11 mouse cellular contexts compared by ENCODE assay signal in genomic region chr3:35750286-35750685, GRCm38 (mm10). TPM values are rescaled to one million over a fixed set of nuclear protein-coding genes. Genes with fewer than 3 reads are reported as not detected.
DNase-seq lines count a peak whose midpoint lies in the region; ATAC-seq and TF ChIP-seq lines count a peak whose summit lies in the region.
"Had no signal": no experiment of that assay in that cellular context is flagged by ENCODE, and none has a peak within 500 bp of the region (broad histone marks: within the 10 kb centered on the region; RNA-seq: fewer than 3 reads in every experiment).

No protein-coding gene starts in this region.

- no peak overlapping the region for H3K4me3 ChIP-seq in liver, adult 2 months (ENCODE audit: insufficient read depth, low read depth, low read length)
- no peak overlapping the region for H3K4me3 ChIP-seq in liver, embryonic 11.5 days (ENCODE audit: low read depth, low read length)
- no peak overlapping the region for H3K4me3 ChIP-seq in bone marrow, adult 2 months (replicated peaks; ENCODE audit: control insufficient read depth, low read depth, low read length)
- H3K4me3 ChIP-seq: embryonic facial prominence, embryonic 12.5 days; megakaryocyte, embryonic 14.5 days had no signal

- H3K9me3 ChIP-seq in liver, embryonic 11.5 days (ENCODE audit: control insufficient read depth, low read length): no peaks in the 10 kb centered on the region
- H3K9me3 ChIP-seq: embryonic facial prominence, embryonic 12.5 days had no signal

- no peak for TF ChIP-seq POLR2A in liver, adult 2 months (IDR thresholded peaks at IDR 0.05; ENCODE audit: extremely low read depth, insufficient read depth, low read length)
- no peak for TF ChIP-seq POLR2A in bone marrow, adult 2 months (IDR thresholded peaks at IDR 0.05; ENCODE audit: borderline replicate concordance, control insufficient read depth, low read depth, low read length)

- no peaks in the 10 kb centered on the region for H3K27me3 ChIP-seq in liver, adult 2 months (ENCODE audit: control insufficient read depth, insufficient read depth, low read length)
- H3K27me3 ChIP-seq in liver, embryonic 11.5 days (replicated peaks; ENCODE audit: control insufficient read depth, insufficient read depth, low read length): no peaks in the 10 kb centered on the region
- H3K27me3 ChIP-seq: embryonic facial prominence, embryonic 12.5 days had no signal

- H3K4me1 ChIP-seq in liver, adult 2 months (ENCODE audit: control insufficient read depth, insufficient read depth, low read length): no peaks in the 10 kb centered on the region
- peaks cover 2% of the 10 kb centered on the region; the same call in 1 of the 2 replicates for H3K4me1 ChIP-seq in liver, embryonic 11.5 days (replicated peaks; ENCODE audit: control insufficient read depth, insufficient read depth, low read length)
- H3K4me1 ChIP-seq in bone marrow, adult 2 months (ENCODE audit: control insufficient read depth, insufficient read depth, low read length): no peaks in the 10 kb centered on the region; the same call in 1 of the 2 replicates
- H3K4me1 ChIP-seq: embryonic facial prominence, embryonic 12.5 days had no signal

- peak; percentile 57 for TF ChIP-seq CTCF in liver, adult 2 months (IDR thresholded peaks at IDR 0.05; ENCODE audit: low read depth, low read length)
- TF ChIP-seq CTCF in bone marrow, adult 2 months (IDR thresholded peaks at IDR 0.05; ENCODE audit: control insufficient read depth, insufficient read depth, low read length): peak; percentile 41; the same call in 1 of the 2 replicates

- no peak overlapping the region for H3K27ac ChIP-seq in liver, adult 2 months (replicated peaks; ENCODE audit: insufficient read depth, low read depth, low read length)
- no peak overlapping the region for H3K27ac ChIP-seq in liver, embryonic 11.5 days (ENCODE audit: low read depth, low read length)
- H3K27ac ChIP-seq in bone marrow, adult 2 months (ENCODE audit: control insufficient read depth, insufficient read depth, low read depth, low read length, poor library complexity): no peak overlapping the region
- H3K27ac ChIP-seq: embryonic facial prominence, embryonic 12.5 days had no signal

- no peak for ATAC-seq in liver, embryonic 11.5 days (replicated peaks; ENCODE audit: low FRiP score)
- no peak for ATAC-seq in monocyte, adult 5-6 weeks (replicated peaks; ENCODE audit: insufficient number of reproducible peaks, low FRiP score, low TSS enrichment, poor library complexity, severe bottlenecking)

- peak; percentile 8 to 26 for DNase-seq in adrenal gland, postnatal 36 days
- DNase-seq in adrenal gland, adult 2 months: no peak
- peak; percentile 17 for DNase-seq in liver, adult 2 months (ENCODE audit: extremely low read depth, low read depth, low spot score)
- no peak for DNase-seq in liver, embryonic 11.5 days (ENCODE audit: low spot score)
- peak; percentile 39 for DNase-seq in retina, embryonic 14.5 days (ENCODE audit: low spot score)
- DNase-seq in gastrocnemius, postnatal 10 days: no peak
- DNase-seq: kidney, postnatal 14 days had no signal

- no peaks in the 10 kb centered on the region for H3K36me3 ChIP-seq in liver, adult 2 months (ENCODE audit: control insufficient read depth, insufficient read depth, low read length)
- H3K36me3 ChIP-seq in liver, embryonic 11.5 days (ENCODE audit: control insufficient read depth, insufficient read depth, low read length): no peaks in the 10 kb centered on the region
- H3K36me3 ChIP-seq: embryonic facial prominence, embryonic 12.5 days had no signal

- no peak overlapping the region for H3K9ac ChIP-seq in liver, adult 2 months (ENCODE audit: low read depth, low read length)
- no peak overlapping the region for H3K9ac ChIP-seq in liver, embryonic 11.5 days (ENCODE audit: low read depth, low read length)
- H3K9ac ChIP-seq: embryonic facial prominence, embryonic 12.5 days had no signal

- 43% methylated on average over 5 of the region's 5 CpGs for WGBS in liver, adult 2 months
- WGBS in liver, embryonic 11.5 days: 45% methylated on average over 5 of the region's 5 CpGs
- 65% methylated on average over 5 of the region's 5 CpGs for WGBS in bone marrow, adult 2 months

- no peak overlapping the region for H3K4me2 ChIP-seq in liver, embryonic 11.5 days
- H3K4me2 ChIP-seq: embryonic facial prominence, embryonic 12.5 days had no signal

- no peaks in the 10 kb centered on the region for H3K79me2 ChIP-seq in liver, adult 2 months (ENCODE audit: control insufficient read depth, insufficient read depth, low read length)

RNA-seq across cellular contexts. Expression of gene Atp11b, which starts 3.6 kb away (rescaled TPM):
- total RNA-seq in adrenal gland, postnatal 36 days (2021): 10 to 100 TPM; 40.8 to 48.7 TPM
- 10 to 100 TPM; 36.9 to 39.5 TPM for total RNA-seq in adrenal gland, adult 2 months (2021)
- 3.9 and 4.6 TPM in 2 replicates for polyA plus RNA-seq in adrenal gland, adult 2 months (2012; rRNA removed)
- total RNA-seq in liver, adult 2 months (2014; rRNA removed): 34.0 and 38.9 TPM in 2 replicates
- 8.2 and 9.7 TPM in 2 replicates for polyA plus RNA-seq in liver, adult 2 months (2012; rRNA removed)
- 40.1 and 41.6 TPM in 2 replicates for polyA plus RNA-seq in liver, embryonic 11.5 days (2014; fragmentation: Nextera tagmentation; extraction: Ambion mirVana)
- 10.3 and 15.9 TPM in 2 replicates for polyA plus RNA-seq in bone marrow, adult 2 months (2011; ENCODE audit: insufficient read depth, insufficient read length, low replicate concordance, missing spikeins)
- total RNA-seq in gastrocnemius, postnatal 10 days (2021): 10 to 100 TPM; 21.9 to 32.8 TPM
- 131 to 143 TPM (median 136 TPM) in 3 replicates for total RNA-seq in monocyte, adult 5-6 weeks (2017)

Comparison
In these comparisons a context has a peak if more than half of its experiments do, and no peak if none do; other contexts are left out.
1. DNase-seq: peak in adrenal gland, postnatal 36 days (2 of 2), liver, adult 2 months (single experiment) and retina, embryonic 14.5 days (single experiment); none in adrenal gland, adult 2 months (single experiment), liver, embryonic 11.5 days (single experiment) and gastrocnemius, postnatal 10 days (single experiment).